Mouse (Mus musculus): ENCODE measurements around the gene Nhlrc4.

Gene Nhlrc4

GRCm38 (mm10) chr17:25919786-25920642 lies 24.7 kb downstream of the Nhlrc4 start:
- peak; percentile 100 for DNase-seq

DNA sequence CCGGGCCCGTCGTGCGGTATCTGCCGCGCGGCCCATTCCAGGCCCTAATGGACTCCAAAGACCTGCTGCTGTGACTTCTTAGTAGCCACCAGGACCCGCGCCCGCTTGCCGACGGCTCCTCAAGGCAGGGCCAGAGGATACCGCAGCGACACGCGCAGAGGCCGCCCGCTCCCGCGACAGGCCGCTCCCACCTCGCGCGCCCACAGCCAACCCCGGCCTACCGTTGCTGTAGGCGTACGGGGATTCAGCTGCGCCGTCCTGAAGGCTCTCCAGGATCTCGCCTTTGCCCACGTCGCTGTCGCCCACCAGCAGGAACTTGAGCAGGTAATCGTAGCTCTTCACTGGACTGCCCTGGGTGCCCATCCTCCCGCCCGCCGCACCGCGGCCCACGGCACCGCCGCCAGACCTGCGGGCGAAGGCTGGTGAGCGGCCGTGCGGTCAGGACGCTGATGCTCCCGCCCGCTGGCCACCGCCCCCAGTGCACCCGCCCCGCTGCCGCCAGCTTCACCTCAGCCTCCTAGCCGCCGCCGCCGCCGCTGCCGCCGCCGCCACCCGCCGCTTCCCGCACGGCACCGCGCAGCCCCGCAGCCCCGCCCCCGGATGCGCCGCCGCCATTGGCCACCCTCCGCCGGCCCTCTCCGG lies 25.5 kb downstream of the Nhlrc4 start, which contains the start of gene Rab40c:
Gene Rab40c, minus strand, starts transcription at position 584 of the 642 bp plus-strand sequence.
- peak in 1 of 2 experiments; percentile 74 for DNase-seq

- DNase-seq: no peak
Measured at GRCm38 (mm10) chr17:25918037-25918750, 26.6 kb downstream of the Nhlrc4 start.

DNA sequence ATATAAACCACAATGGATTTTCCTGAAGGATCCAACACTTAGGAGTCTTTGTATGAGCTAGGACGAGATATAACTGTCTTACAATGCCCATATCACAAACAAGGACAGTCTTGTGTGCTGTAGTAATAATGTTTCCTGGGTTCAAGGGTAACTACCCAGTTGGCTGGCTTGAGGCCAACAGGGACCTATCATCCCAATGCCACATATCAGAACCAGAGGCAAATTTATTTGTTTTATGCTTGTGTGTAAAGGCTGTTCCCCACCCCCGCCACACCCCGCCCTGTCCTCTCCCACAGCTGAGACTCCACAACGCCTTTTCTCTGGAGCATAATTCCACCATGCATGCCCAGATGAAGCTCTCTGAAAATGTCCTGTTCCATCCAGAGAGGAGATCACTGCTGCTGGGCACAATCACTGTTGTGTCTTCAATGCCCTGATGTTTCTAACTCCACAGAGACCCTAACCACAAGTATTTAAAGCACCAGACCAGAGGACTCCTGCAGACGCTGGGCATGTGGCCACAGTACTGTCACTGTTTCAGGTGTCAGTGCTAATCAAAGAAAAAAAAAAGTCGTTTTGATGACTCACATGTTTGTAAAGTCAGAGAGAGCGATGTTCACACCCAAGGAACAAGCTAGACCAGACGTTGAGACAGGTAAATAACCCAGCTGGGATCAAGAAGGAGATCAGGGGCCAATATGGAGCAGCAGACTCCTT lies 27.7 kb downstream of the Nhlrc4 start:
- DNase-seq: no peak

DNA sequence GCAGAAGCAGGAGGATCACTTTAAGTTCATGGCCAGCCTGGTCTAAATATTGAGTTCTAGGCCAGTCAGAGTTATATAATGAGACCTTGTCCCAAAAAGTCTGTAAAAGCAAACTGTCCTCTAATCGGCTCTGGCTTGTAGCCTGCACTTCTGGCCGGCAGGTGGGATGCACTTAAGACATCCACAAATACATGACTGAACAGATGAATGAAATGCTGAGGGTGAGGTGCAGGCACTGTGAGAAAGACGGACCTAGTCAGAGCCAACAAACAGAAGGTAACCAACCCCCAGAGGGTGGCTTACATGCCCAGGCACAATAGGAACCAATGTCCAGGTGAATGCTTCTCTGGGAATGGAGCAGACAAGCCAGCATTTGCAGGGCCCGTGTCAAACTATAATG lies 30.5 kb downstream of the Nhlrc4 start:
- peak in 1 of 2 experiments; percentile 39 for DNase-seq

DNA sequence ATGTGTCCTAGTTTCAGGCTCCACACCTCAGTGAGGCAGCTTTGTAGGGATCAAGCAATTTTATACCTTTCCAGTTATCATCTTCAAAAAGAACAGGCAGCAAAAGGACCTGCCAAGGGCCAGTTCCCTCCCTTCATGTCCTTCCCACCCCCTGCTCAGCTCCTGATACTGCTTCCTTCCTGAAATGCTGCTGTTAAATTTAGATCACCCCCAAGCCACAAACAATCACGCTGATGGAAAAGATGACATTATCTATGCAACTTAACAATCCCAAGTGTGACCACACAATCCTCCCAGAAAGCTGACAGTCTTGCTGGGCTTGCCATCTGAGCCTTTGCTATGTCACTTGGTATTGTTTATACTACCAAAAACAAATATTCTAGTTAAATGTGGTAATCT lies 30.9 kb downstream of the Nhlrc4 start:
- DNase-seq: peak in 1 of 2 experiments; percentile 39

DNA sequence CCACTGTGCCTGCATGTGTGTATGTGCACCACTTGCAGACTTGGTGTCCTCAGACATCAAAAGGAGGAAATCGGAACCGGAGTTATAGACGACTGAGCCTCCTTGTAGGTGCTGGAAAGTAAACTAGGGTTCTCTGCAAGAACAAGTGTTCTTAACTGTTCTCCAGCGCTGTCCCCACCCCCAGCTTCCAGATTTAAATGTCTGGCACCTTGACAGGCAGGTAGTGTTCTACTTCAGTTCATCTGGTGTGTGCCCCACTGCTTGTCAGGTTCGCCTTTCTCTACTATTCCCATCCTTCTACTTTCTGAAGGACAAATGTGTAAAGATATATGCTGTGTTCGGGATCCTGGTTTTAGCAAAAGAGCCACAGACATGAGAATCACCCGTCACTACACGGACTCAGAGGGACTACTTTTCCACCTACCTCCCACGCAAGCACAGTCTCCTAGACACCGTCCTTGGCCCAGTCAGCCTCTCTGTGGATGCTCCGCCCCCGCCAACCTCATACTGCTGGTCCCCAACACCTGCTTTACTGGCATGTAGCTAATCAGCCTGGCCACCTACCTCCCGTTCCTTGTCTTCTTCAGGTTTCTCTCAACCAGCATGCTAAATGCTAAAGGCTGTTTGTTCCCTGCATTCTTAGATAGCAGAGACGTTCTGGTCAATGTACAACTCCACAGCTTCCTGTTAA lies 31.4 kb downstream of the Nhlrc4 start:
- peak; percentile 45 to 61 for DNase-seq

- DNase-seq: peak; percentile 53 to 63
Measured at GRCm38 (mm10) chr17:25911816-25912215, 32.9 kb downstream of the Nhlrc4 start.

DNA sequence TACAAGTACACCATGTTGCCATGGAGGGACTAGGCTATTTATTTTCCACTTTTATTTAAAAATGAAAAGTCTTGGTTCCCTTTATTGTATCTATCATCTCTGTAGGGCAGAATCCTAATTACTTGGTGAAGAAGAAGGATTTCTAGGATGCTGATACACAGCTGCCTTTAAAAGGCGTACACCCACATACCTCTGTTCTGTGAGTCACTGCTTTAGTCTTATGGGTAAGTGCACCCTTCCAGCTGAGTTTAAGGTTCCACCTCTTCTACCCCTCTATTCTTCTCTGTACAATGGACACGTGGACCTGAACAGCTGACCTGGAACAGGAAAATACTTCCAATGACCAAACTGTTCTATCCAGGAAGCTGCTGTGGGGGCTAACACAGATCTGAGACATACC lies 37.1 kb downstream of the Nhlrc4 start:
- DNase-seq: no peak

DNA sequence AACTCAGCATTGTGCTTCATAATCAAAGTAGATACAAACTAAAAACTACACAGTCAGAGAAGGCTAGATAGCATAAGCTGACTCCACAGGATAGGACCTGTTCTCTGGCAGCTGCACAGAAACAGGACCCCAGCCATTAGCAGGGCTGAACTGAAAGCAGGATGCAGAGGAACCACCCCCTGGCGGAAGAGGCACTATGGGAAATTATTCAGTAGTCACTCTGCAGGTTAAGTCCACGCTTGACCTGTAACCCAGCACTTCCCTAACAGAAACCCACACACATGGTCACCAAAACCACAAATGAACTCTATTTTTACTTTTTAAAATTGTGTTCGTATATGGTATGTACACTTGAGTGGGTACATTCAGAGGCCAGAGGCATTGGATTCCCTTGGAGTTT lies 41.7 kb downstream of the Nhlrc4 start:
- DNase-seq: no peak

- DNase-seq: no peak
Measured at GRCm38 (mm10) chr17:25900193-25900592, 44.6 kb downstream of the Nhlrc4 start.

GRCm38 (mm10) chr17:25895891-25896290 lies 48.9 kb downstream of the Nhlrc4 start:
- no peak for DNase-seq

DNA sequence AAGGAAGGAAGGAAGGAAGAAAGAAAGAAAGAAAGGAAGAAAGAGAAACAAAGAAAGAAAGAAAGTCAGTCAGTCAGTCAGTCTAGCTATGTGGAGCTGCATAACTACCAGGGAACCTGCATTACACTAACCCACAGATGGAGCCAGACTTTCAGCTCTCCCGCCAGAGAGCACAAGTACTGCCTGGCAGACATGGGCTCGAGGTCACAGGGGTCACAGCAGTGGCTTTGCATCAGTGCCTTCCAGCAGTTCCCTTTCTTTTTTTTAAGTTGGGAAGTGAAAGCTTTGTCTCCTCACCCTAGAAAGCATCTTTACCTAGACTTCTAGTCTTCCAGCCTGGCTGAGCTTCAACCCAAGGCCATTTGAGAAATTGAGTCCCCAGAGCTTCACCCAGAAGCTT lies 49.3 kb downstream of the Nhlrc4 start:
- no peak for DNase-seq

DNA sequence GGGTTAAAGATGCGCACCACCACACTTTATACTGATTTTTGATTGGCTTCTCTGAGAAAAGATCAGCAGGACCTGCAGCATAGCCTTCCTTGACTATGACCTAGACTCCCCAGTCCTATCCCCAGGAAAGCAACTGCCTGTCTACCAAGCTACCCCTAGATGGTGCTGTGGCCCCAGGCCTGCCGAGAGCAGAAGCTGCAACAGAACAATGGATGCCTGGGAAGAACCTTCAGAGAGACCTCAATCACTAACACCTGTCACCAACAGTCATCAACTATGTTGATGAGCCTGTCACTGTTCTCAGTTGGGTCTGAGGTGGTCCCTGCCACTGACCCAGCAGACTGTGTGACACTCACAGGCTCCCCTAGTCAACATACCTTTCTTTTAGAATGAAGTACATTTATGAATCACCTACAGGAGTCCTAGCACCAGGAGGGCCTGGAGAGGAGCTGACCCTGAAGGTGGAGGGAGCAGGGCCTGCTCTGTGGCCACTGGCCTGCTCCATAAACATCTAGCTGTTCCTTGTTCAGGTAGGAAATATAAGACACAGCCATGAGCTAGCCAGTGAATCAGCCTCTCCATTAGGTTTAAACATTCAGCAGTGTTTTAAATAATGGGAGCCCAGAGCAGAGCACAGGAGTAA lies 50.7 kb downstream of the Nhlrc4 start:
- peak; percentile 86 to 91 for DNase-seq
